Mouse (Mus musculus) small intestine, adult 2 months (tissue): ENCODE data around the gene Fam168a. TPM values are rescaled to one million over a fixed set of nuclear protein-coding genes. Genes with fewer than 3 reads are reported as not detected.

Experiments
- H3K27ac ChIP-seq: fragments of 200-500 bp; 2 replicates; pipeline ENCODE4 v1.5.1; 2012; ENCODE audit warnings: low read depth, low read length, control low read depth, inconsistent platforms; ENCODE audit not compliant: insufficient read depth
- H3K27me3 ChIP-seq: fragments of 200-500 bp; 2 replicates; pipeline ENCODE4 v1.6.1; 2012; ENCODE audit warnings: mild to moderate bottlenecking, moderate library complexity, low read length, inconsistent platforms; ENCODE audit not compliant: control insufficient read depth, insufficient read depth
- H3K36me3 ChIP-seq: fragments of 200-500 bp; 2 replicates; pipeline ENCODE4 v1.6.1; 2012; ENCODE audit warnings: mild to moderate bottlenecking, low read length, control low read depth, inconsistent platforms; ENCODE audit not compliant: control insufficient read depth, insufficient read depth
- H3K4me1 ChIP-seq: fragments of 200-500 bp; 2 replicates; pipeline ENCODE4 v1.6.1; 2012; ENCODE audit warnings: low read length, inconsistent platforms, mixed read lengths; ENCODE audit not compliant: control insufficient read depth, insufficient read depth, insufficient read length
- H3K4me3 ChIP-seq: fragments of 200-500 bp; 2 replicates; pipeline ENCODE4 v1.5.1; 2012; ENCODE audit warnings: low read depth, mild to moderate bottlenecking, control low read depth, inconsistent platforms, low read length, moderate library complexity
- CTCF ChIP-seq: fragments of 200-500 bp; IDR thresholded peaks from 2 replicates; pipeline ENCODE4 v1.5.1; 2012; ENCODE audit warnings: low read depth, mild to moderate bottlenecking, control low read depth, inconsistent platforms, low read length, moderate library complexity, mixed read lengths; ENCODE audit not compliant: insufficient replicate concordance, insufficient read length; ENCODE audit errors: extremely low read depth
- POLR2A ChIP-seq: fragments of 200-500 bp; IDR thresholded peaks from 2 replicates; pipeline ENCODE4 v1.6.1; 2012; ENCODE audit warnings: low read depth, mild to moderate bottlenecking, control low read depth, inconsistent platforms, low read length, moderate library complexity
- WGBS: fragments of 180-500 bp; shearing (Covaris S2); methylation state at CpG from one replicate; pipeline ENCODE4 v1.1.7; 2018; 5-methylcytosine and 5-hydroxymethylcytosine counted together
- polyA plus RNA-seq: library from polyadenylated mRNA; depleted of rRNA; stranded (reverse); fragments of >200 nt; gene quantifications from 2 replicates; pipeline ENCODE4 v1.2.3, GENCODE M21; 2012

Fam168a gene
- polyA plus RNA-seq, 1 experiment = 43.9 TPM

DNA sequence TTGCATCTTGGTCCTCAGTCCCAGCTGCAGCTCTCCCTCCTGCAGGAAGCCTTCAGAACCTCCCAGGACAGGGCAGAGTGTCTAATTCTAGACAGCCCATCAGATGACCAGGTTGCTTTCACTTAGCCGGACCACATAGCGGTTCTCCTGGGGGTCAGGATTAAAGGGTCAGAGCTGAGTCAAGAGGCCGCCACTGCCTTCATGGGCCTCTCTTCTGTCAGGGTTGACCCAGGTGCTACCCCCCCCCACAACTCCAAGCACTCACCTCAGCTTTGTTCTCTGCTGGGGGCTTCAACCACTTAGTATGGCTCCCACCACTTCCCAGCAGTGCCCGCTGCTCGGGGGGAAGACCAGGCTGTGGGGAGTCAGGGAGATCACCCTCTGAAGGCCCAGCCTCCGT lies 140.7 kb downstream of the Fam168a start:
- H3K4me1 ChIP-seq = peaks cover 6% of the 10 kb centered on the region; the same call in 1 of the 2 replicates
- H3K27ac ChIP-seq = no peak overlapping the region
- no peaks in the 10 kb centered on the region for H3K27me3 ChIP-seq
- H3K4me3 ChIP-seq = no peak overlapping the region
- H3K36me3 ChIP-seq = no peaks in the 10 kb centered on the region
- 92% methylated on average over 6 of the region's 6 CpGs for WGBS
- TF ChIP-seq POLR2A (no peak), CTCF (no peak)

DNA sequence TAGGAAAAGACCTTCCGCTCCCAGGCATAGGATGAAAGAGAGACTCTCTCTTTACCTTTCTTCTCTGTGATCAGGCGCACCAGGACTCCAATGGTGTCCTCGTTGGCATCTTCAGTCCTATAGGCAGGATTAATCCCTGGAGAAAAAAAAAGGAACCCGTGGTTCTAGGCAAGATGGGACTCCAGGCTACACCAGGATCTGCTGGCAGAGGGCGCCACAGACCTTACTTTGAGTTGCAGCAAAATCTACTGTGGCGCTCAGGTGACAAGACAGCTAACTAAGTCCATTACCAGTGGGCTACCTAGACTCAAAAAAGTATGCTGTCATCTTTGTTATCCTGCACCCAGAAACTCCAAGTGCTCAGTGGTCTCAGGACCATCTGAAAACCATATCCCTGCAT lies 142.3 kb downstream of the Fam168a start:
- TF ChIP-seq POLR2A (no peak), CTCF (peak; percentile 64; the same call in 1 of the 2 replicates)
- H3K27me3 ChIP-seq = no peaks in the 10 kb centered on the region
- H3K36me3 ChIP-seq = no peaks in the 10 kb centered on the region
- whole genome bisulfite sequencing = 39% methylated on average over 6 of the region's 6 CpGs
- no peak overlapping the region for H3K4me3 ChIP-seq
- H3K27ac ChIP-seq = no peak overlapping the region
- peaks cover 7% of the 10 kb centered on the region; the same call in 1 of the 2 replicates for H3K4me1 ChIP-seq

DNA sequence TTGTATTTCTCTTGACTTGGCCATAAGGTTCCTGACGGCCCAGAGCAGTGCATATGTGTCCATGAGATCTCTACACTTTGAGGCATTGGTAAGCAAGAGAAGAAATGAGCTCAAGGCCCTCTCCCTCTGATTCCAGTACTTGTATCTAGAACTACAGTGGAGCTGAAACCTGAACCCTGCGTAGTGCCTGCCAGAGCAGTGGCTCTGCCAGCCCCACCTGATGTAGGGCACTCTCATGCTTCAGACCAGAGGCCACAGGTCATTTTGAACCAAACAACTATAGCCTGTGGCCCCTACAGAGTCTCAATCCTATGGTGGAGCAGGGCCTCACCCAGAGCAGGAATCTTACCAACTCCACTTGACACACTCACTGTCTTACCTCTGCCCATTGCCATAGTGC lies 143.1 kb downstream of the Fam168a start:
- H3K4me3 ChIP-seq = no peak overlapping the region
- TF ChIP-seq CTCF (no peak), POLR2A (no peak)
- H3K36me3 ChIP-seq = no peaks in the 10 kb centered on the region
- H3K27me3 ChIP-seq = no peaks in the 10 kb centered on the region
- peaks cover 7% of the 10 kb centered on the region; the same call in 1 of the 2 replicates for H3K4me1 ChIP-seq
- 92% methylated on average over 2 of the region's 2 CpGs for WGBS
- no peak overlapping the region for H3K27ac ChIP-seq

DNA sequence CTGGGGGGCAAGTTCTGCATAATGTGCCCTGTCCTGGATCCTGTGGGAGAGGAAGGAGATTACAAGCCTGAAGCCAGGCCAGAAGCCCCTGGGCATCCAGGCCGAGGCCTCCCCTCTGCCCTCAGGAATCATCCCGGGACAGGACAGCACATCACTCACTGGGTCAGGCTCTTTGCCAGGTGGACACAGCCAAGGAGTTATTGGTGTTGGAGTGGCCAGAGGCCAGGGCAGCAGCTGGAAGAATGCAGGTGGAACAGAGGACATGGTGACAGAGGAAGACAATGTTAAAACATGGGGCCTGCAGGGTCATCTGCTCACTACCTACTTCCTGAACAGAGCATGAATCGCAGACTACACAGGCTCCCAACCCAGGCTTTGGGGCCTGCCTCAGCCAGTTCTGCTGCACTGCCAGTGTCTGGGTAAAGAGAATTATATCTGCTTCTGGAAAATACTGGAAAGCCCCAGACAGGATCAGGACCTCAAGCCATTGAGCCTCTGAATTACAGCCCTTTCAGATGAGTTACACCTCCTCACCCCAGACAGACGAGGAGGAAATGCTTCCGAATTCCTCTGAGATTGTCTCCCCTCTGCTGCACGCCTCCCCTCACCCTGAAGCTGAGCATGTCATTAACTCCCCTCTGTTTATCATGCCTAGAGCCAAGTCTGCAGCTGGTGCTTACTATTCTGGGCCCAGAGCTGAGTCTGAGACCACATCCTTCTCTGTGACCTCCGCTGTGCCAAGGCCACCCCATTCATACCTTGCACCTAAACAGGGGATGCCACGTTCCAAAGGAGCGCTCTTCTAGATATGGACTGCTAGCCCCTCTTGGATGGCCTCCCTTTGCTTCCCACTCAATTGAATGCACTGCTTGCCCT lies 145.3 kb downstream of the Fam168a start:
- Histone ChIP-seq H3K4me3 (no peak overlapping the region), H3K27ac (no peak overlapping the region), H3K36me3 (no peaks in the 10 kb centered on the region), H3K27me3 (no peaks in the 10 kb centered on the region), H3K4me1 (peaks cover 2% of the 10 kb centered on the region; the same call in 1 of the 2 replicates)
- TF ChIP-seq POLR2A (no peak), CTCF (no peak)
- 82% methylated on average over 9 of the region's 9 CpGs for WGBS

DNA sequence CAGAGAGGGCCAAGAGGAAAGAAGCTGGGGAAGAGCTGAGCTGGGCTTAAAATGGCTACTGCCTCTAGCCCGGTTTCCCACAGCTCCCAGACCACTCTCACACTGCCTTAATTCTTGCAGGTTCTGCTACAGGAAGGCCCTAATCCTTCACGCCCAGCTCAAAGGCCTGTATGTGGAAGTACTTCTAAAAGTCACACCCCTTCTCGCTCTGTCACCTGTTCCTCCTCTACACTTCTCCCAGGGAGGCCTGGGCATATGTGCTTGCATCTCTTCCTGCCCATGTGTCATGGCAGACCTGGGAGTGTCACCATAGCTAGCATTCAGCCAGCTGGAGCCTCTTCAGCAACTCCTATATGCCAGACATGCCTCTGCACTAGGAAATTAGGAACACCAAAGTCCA lies 147.0 kb downstream of the Fam168a start:
- Histone ChIP-seq H3K27me3 (no peaks in the 10 kb centered on the region), H3K27ac (0 out of 2 replicates have a peak overlapping the region, but pooled peaks have one; percentile 5), H3K36me3 (no peaks in the 10 kb centered on the region), H3K4me1 (peaks cover 2% of the 10 kb centered on the region; the same call in 1 of the 2 replicates), H3K4me3 (no peak overlapping the region)
- no peak for TF ChIP-seq POLR2A
- TF ChIP-seq CTCF = no peak
- 77% methylated on average over 3 of the region's 3 CpGs for WGBS

DNA sequence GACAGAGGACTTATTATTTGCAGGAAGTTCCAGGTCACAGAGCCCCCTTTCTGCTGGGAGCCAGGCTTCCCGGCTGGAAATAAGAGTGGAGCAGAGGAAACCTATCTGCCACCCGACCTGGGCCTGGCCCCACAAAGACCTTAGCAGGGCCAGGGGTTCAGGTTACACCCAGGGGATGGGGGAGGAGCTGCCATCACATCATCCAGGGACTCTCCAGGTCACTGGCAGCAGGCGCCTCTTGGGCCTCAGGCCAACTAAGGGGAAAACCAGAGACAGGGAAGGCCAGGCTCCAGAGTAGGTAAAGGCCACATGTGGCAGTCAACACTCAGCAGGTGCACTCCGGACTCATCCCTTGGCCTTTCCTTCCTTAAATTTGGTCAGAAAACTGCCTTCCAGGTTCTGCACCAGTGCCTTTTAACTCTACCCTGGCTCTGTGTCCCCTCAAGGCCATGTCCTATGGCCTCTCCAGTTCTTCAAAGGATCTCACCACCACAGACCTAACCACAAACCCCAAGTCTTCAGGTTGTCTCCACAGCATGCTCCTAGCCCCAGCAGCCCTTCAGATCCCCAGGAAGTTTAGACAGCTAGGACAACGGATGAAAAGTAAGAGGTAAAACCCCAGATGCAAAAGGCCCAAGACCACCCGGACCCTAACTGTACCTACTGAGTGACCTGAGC lies 147.8 kb downstream of the Fam168a start:
- no peaks in the 10 kb centered on the region for H3K36me3 ChIP-seq
- peak overlapping the region; percentile 45 for H3K4me3 ChIP-seq
- H3K27me3 ChIP-seq = no peaks in the 10 kb centered on the region
- WGBS = 74% methylated on average over 6 of the region's 6 CpGs
- H3K27ac ChIP-seq = peak overlapping the region; percentile 52; the same call in 1 of the 2 replicates
- peaks cover 2% of the 10 kb centered on the region; the same call in 1 of the 2 replicates for H3K4me1 ChIP-seq
- TF ChIP-seq CTCF (no peak), POLR2A (no peak)

DNA sequence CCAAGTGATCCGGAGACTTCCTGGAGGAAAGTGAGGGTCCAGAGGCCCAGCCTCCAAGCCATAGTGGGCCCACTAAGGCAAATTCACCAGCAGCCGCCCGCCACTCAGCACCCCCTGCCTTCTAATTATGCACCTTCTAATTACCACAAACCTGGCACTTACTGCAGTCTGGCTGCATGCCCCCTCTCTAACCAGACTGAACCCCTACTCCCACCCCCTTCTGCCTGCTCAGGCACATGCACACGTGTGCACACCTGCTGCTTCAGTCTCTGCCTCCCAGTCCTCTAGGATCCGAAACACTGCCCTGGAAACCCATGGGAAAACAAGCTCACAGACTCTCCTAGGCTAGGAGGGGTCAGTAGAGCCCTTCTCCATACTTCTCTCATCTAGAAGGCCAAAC lies 148.4 kb downstream of the Fam168a start:
- H3K27ac ChIP-seq = peak overlapping the region; percentile 52; the same call in 1 of the 2 replicates
- TF ChIP-seq CTCF (no peak), POLR2A (no peak)
- WGBS = 81% methylated on average over 5 of the region's 5 CpGs
- H3K27me3 ChIP-seq = no peaks in the 10 kb centered on the region
- H3K36me3 ChIP-seq = no peaks in the 10 kb centered on the region
- H3K4me3 ChIP-seq = peak overlapping the region; percentile 45
- H3K4me1 ChIP-seq = peaks cover 2% of the 10 kb centered on the region; the same call in 1 of the 2 replicates
